Mouse (Mus musculus): ENCODE data around the gene Gm21972. TPM values are rescaled to one million over a fixed set of nuclear protein-coding genes. Genes with fewer than 3 reads are reported as not detected.

Gene Gm21972
- polyA plus RNA-seq (2014; fragmentation: Illumina TruSeq; extraction: RNeasy Lipid Tissue Mini Kit (QIAGEN cat#74804); ENCODE audit: low read depth, low replicate concordance) = not detected

DNA sequence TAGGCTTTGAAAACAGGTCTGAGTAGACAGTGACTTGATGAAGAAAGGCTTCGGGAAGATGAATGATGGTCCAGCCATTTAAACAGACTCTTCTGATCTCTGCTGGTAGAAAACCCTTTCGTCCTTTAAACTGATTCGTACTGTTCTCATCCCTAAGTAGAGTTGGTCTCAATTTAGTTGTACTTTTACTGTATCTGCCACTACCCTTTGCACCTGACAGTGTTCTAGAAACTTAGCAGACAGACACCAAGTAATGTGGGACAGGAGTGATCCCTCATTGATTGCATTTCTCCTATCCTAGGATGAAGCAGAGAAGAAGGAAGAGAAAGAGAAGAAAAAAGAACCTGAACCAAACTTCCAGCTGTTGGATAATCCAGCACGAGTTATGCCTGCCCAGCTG, at the start of gene Gm21972:
Gm21972 (plus strand) TSS at position 301 of the 400 bp plus-strand sequence.

DNA sequence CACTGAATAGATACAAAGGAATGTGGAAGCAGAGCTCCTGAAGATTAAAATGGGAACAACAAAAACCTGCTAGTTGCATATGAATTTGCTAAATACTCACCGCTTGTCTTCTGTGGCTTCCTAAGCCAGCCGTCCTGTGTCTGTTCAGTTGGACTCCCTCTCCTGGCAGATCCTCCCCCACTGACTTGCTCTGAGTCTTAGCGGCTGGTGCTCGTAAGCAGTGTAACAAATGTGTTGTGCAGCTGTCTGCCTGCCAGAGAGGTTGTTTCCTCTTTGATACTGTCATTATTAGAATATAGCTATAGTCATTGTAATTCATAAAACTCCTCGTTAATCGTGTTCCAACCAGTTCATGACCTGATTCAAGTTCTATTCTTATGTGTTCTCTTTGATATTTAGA, 21.7 kb upstream of the Gm21972 start, which contains the start of gene Htr2b:
Htr2b (minus strand) TSS at position 192 of the 400 bp plus-strand sequence.

DNA sequence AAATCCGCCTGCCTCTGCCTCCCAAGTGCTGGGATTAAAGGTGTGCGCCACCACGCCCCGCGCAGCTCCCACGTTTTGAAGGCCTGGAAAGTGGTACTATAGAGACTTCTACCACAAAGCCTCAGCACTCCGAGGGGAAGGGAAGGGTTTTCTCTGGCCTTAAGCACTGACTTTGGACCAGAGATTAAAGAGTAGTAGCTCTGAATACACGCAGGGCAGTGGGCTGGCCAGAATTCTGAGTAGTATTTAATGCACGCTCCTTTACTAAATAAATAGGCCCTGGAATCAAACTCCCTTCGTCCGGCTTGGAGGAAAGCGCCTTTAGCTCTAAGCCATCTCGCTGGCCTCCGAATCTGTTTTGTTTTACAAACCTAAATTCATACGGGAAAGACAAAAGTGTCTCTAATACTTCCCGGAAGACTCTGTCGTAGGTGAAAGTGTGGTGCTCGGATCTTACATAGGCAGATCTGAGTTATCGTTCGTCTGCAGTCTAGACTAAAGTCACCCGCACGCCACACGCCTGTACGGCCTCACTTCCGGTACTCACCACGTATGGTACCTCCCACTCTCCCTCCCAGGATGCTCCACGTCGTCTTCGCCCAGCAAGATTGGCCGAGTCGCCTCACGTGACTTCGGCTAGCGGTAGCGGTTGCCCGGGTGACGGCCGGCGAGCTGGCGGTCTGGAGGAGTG, 20.8 kb downstream of the Gm21972 start, which contains the start of gene Armc9:
Armc9 (plus strand) TSS at position 648 of the 691 bp plus-strand sequence.

Other genes with a start within 250 kb of the Gm21972 start
- gene Itm2c, start 239.4 kb upstream of the Gm21972 start, polyA plus RNA-seq (2014; fragmentation: Illumina TruSeq; extraction: RNeasy Lipid Tissue Mini Kit (QIAGEN cat#74804); ENCODE audit: low read depth, low replicate concordance) = 3.9 TPM
- gene 4933407L21Rik, start 205.2 kb upstream of the Gm21972 start, polyA plus RNA-seq (2014; fragmentation: Illumina TruSeq; extraction: RNeasy Lipid Tissue Mini Kit (QIAGEN cat#74804); ENCODE audit: low read depth, low replicate concordance) = 1.1 TPM
- 7.4 TPM for gene Gpr55, start 172.6 kb upstream of the Gm21972 start, polyA plus RNA-seq (2014; fragmentation: Illumina TruSeq; extraction: RNeasy Lipid Tissue Mini Kit (QIAGEN cat#74804); ENCODE audit: low read depth, low replicate concordance)
- gene Spata3, start 116.8 kb upstream of the Gm21972 start, polyA plus RNA-seq (2014; fragmentation: Illumina TruSeq; extraction: RNeasy Lipid Tissue Mini Kit (QIAGEN cat#74804); ENCODE audit: low read depth, low replicate concordance) = 151 TPM
- gene 2810459M11Rik, start 87.8 kb upstream of the Gm21972 start, polyA plus RNA-seq (2014; fragmentation: Illumina TruSeq; extraction: RNeasy Lipid Tissue Mini Kit (QIAGEN cat#74804); ENCODE audit: low read depth, low replicate concordance) = 0.13 TPM
- 108 TPM for gene Psmd1, start 69.2 kb upstream of the Gm21972 start, polyA plus RNA-seq (2014; fragmentation: Illumina TruSeq; extraction: RNeasy Lipid Tissue Mini Kit (QIAGEN cat#74804); ENCODE audit: low read depth, low replicate concordance)
- gene Htr2b, start 21.7 kb upstream of the Gm21972 start, polyA plus RNA-seq (2014; fragmentation: Illumina TruSeq; extraction: RNeasy Lipid Tissue Mini Kit (QIAGEN cat#74804); ENCODE audit: low read depth, low replicate concordance) = 0.18 TPM
- 70.4 TPM for gene Armc9, start 21.1 kb downstream of the Gm21972 start, polyA plus RNA-seq (2014; fragmentation: Illumina TruSeq; extraction: RNeasy Lipid Tissue Mini Kit (QIAGEN cat#74804); ENCODE audit: low read depth, low replicate concordance)
- gene B3gnt7, start 169.2 kb downstream of the Gm21972 start, polyA plus RNA-seq (2014; fragmentation: Illumina TruSeq; extraction: RNeasy Lipid Tissue Mini Kit (QIAGEN cat#74804); ENCODE audit: low read depth, low replicate concordance) = not detected
- 144 TPM for gene Ncl, start 225.8 kb downstream of the Gm21972 start, polyA plus RNA-seq (2014; fragmentation: Illumina TruSeq; extraction: RNeasy Lipid Tissue Mini Kit (QIAGEN cat#74804); ENCODE audit: low read depth, low replicate concordance)